Mouse (Mus musculus) testis, adult 2 months (tissue): ENCODE results near the gene Aftph. TPM values are rescaled to one million over a fixed set of nuclear protein-coding genes. Genes with fewer than 3 reads are reported as not detected.

Experiments used
- H3K27ac ChIP-seq: fragments of 200-500 bp; 2 replicates; pipeline ENCODE4 v1.5.1; 2012; ENCODE audit warnings: low read depth, low read length; ENCODE audit not compliant: control insufficient read depth, insufficient read depth
- H3K27me3 ChIP-seq: fragments of 200-500 bp; 2 replicates; pipeline ENCODE4 v1.6.1; 2012; ENCODE audit warnings: mild to moderate bottlenecking, low read length, moderate library complexity; ENCODE audit not compliant: control insufficient read depth, insufficient read depth
- H3K36me3 ChIP-seq: fragments of 200-500 bp; 2 replicates; pipeline ENCODE4 v1.6.1; 2012; ENCODE audit warnings: mild to moderate bottlenecking, low read length; ENCODE audit not compliant: control insufficient read depth, insufficient read depth
- H3K4me1 ChIP-seq: fragments of 200-500 bp; 2 replicates; pipeline ENCODE4 v1.6.1; 2012; ENCODE audit warnings: low read length; ENCODE audit not compliant: control insufficient read depth, insufficient read depth
- H3K4me3 ChIP-seq: fragments of 200-500 bp; 2 replicates; pipeline ENCODE4 v1.5.1; 2012; ENCODE audit warnings: low read depth, mild to moderate bottlenecking, low read length, moderate library complexity, mixed read lengths; ENCODE audit not compliant: control insufficient read depth
- CTCF ChIP-seq: fragments of 200-500 bp; IDR thresholded peaks from 2 replicates; pipeline ENCODE4 v1.5.1; 2012; ENCODE audit warnings: low read depth, mild to moderate bottlenecking, inconsistent platforms, low read length, moderate library complexity; ENCODE audit not compliant: control insufficient read depth, insufficient read depth, insufficient replicate concordance
- POLR2A ChIP-seq: fragments of 200-500 bp; IDR thresholded peaks from 2 replicates; pipeline ENCODE4 v1.6.1; 2012; ENCODE audit warnings: low read depth, mild to moderate bottlenecking, inconsistent platforms, low read length, moderate library complexity; ENCODE audit not compliant: control insufficient read depth
- polyA plus RNA-seq: library from polyadenylated mRNA; depleted of rRNA; stranded (reverse); fragments of >200 nt; gene quantifications from 2 replicates; pipeline ENCODE4 v1.2.3, GENCODE M21; 2012

Gene Aftph
- polyA plus RNA-seq, 1 experiment = 55.4 TPM

GRCm38 (mm10) chr11:20664878-20665277 lies 76.5 kb downstream of the Aftph start:
- no peaks in the 10 kb centered on the region for H3K36me3 ChIP-seq
- no peaks in the 10 kb centered on the region for H3K4me1 ChIP-seq
- no peak overlapping the region for H3K4me3 ChIP-seq
- no peak for TF ChIP-seq CTCF
- TF ChIP-seq POLR2A = no peak
- H3K27ac ChIP-seq = no peak overlapping the region
- H3K27me3 ChIP-seq = no peaks in the 10 kb centered on the region

- no peaks in the 10 kb centered on the region for H3K4me1 ChIP-seq
- H3K27me3 ChIP-seq = no peaks in the 10 kb centered on the region
- TF ChIP-seq CTCF = no peak
- H3K4me3 ChIP-seq = no peak overlapping the region
- no peak overlapping the region for H3K27ac ChIP-seq
- H3K36me3 ChIP-seq = no peaks in the 10 kb centered on the region
Observed at GRCm38 (mm10) chr11:20663580-20664198, 77.7 kb downstream of the Aftph start.

- H3K4me1 ChIP-seq = no peaks in the 10 kb centered on the region
- H3K27me3 ChIP-seq = no peaks in the 10 kb centered on the region
- TF ChIP-seq CTCF = no peak
- no peak for TF ChIP-seq POLR2A
- no peak overlapping the region for H3K4me3 ChIP-seq
- H3K27ac ChIP-seq = no peak overlapping the region
- no peaks in the 10 kb centered on the region for H3K36me3 ChIP-seq
Observed at GRCm38 (mm10) chr11:20662811-20663210, 78.6 kb downstream of the Aftph start.

- Histone ChIP-seq H3K27me3 (no peaks in the 10 kb centered on the region), H3K4me1 (no peaks in the 10 kb centered on the region; the same call in 1 of the 2 replicates), H3K36me3 (no peaks in the 10 kb centered on the region), H3K27ac (no peak overlapping the region), H3K4me3 (no peak overlapping the region)
- no peak for TF ChIP-seq POLR2A
- TF ChIP-seq CTCF = peak; percentile 72; the same call in 1 of the 2 replicates
Observed at GRCm38 (mm10) chr11:20661652-20662051, 79.7 kb downstream of the Aftph start.

- Histone ChIP-seq H3K4me1 (peaks cover 10% of the 10 kb centered on the region), H3K27ac (no peak overlapping the region), H3K36me3 (no peaks in the 10 kb centered on the region), H3K4me3 (no peak overlapping the region), H3K27me3 (no peaks in the 10 kb centered on the region)
- TF ChIP-seq CTCF (no peak), POLR2A (no peak)
Observed at GRCm38 (mm10) chr11:20660111-20661097, 81.0 kb downstream of the Aftph start.

GRCm38 (mm10) chr11:20659094-20659493 lies 82.3 kb downstream of the Aftph start:
- no peak overlapping the region for H3K27ac ChIP-seq

GRCm38 (mm10) chr11:20656711-20657057 lies 84.7 kb downstream of the Aftph start:
- no peak overlapping the region for H3K27ac ChIP-seq
- H3K27me3 ChIP-seq = no peaks in the 10 kb centered on the region
- no peak overlapping the region; the same call in 1 of the 2 replicates for H3K4me3 ChIP-seq
- TF ChIP-seq CTCF (no peak), POLR2A (no peak)
- peaks cover 10% of the 10 kb centered on the region for H3K4me1 ChIP-seq
- H3K36me3 ChIP-seq = no peaks in the 10 kb centered on the region

More at GRCm38 (mm10) chr11:20659094-20659493, 82.3 kb downstream of the Aftph start:
- Histone ChIP-seq H3K27me3 (no peaks in the 10 kb centered on the region), H3K4me1 (peaks cover 10% of the 10 kb centered on the region), H3K36me3 (no peaks in the 10 kb centered on the region), H3K4me3 (no peak overlapping the region)
- TF ChIP-seq POLR2A (no peak), CTCF (no peak)
